Mouse (Mus musculus): Measurements from ENCODE around the gene Cend1. TPM values are rescaled to one million over a fixed set of nuclear protein-coding genes. Genes with fewer than 3 reads are reported as not detected.

Cend1 gene
- polyA plus RNA-seq, 1 experiment, result not detected

DNA sequence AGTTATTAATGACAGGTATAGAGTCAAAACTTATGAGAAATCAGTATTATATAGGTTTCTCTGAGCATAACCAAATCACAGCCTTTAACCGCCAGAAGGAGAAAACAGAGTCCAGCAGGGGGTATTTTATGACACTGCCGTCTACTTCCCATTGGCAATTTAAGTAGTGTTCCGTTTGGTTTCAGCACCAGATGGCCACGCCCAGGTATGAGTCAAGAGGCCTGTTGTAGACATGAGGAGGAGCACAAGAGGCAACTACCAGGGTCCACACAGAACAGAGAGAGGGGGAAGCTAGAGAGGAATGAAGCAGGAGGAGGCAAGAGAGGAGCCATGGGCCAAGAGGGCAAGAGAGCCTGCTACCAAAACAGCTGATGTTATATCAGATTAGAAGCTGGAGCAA lies 49.7 kb downstream of the Cend1 start:
- Histone ChIP-seq H3K27me3 (replicated peaks) (peaks cover 6% of the 10 kb centered on the region), H3K9me3 (no peaks in the 10 kb centered on the region), H3K4me3 (replicated peaks) (no peak overlapping the region), H3K4me1 (peaks cover 52% of the 10 kb centered on the region), H3K36me3 (replicated peaks; ENCODE audit: low read length) (no peaks in the 10 kb centered on the region)
- TF ChIP-seq FLI1 (IDR thresholded peaks at IDR 0.05; ENCODE audit: low read length) (no peak), GATA1 (IDR thresholded peaks at IDR 0.05; ENCODE audit: borderline replicate concordance, low read length) (no peak)

Other genes starting within 250 kb of the Cend1 start
- gene Hras, start 235.5 kb downstream of the Cend1 start, polyA plus RNA-seq (2012; ENCODE audit: insufficient read depth, low replicate concordance), result 51.3 and 84.0 TPM in 2 replicates
- gene Lrrc56, start 235.3 kb downstream of the Cend1 start, polyA plus RNA-seq (2012; ENCODE audit: insufficient read depth, low replicate concordance), result 12.2 and 18.5 TPM in 2 replicates
- gene Lmntd2, start 215.4 kb downstream of the Cend1 start, polyA plus RNA-seq (2012; ENCODE audit: insufficient read depth, low replicate concordance), result 0.57 TPM in 1 of 2 replicates, not detected in the other
- gene Rassf7, start 213.6 kb downstream of the Cend1 start, polyA plus RNA-seq (2012; ENCODE audit: insufficient read depth, low replicate concordance), result 3.6 and 11.1 TPM in 2 replicates
- gene Phrf1, start 200.7 kb downstream of the Cend1 start, polyA plus RNA-seq (2012; ENCODE audit: insufficient read depth, low replicate concordance), result 82.9 and 114 TPM in 2 replicates
- 154 and 188 TPM in 2 replicates for gene Irf7, start 163.0 kb downstream of the Cend1 start, polyA plus RNA-seq (2012; ENCODE audit: insufficient read depth, low replicate concordance)
- not detected in 2 replicates for gene Cdhr5, start 152.7 kb downstream of the Cend1 start, polyA plus RNA-seq (2012; ENCODE audit: insufficient read depth, low replicate concordance)
- not detected in 2 replicates for gene Sct, start 150.4 kb downstream of the Cend1 start, polyA plus RNA-seq (2012; ENCODE audit: insufficient read depth, low replicate concordance)
- gene Drd4, start 137.5 kb downstream of the Cend1 start, polyA plus RNA-seq (2012; ENCODE audit: insufficient read depth, low replicate concordance), result 0.04 TPM in 1 of 2 replicates, not detected in the other
- gene Deaf1, start 101.8 kb downstream of the Cend1 start, polyA plus RNA-seq (2012; ENCODE audit: insufficient read depth, low replicate concordance), result 52.9 and 121 TPM in 2 replicates
- 12.3 and 27.1 TPM in 2 replicates for gene Tmem80, start 101.8 kb downstream of the Cend1 start, polyA plus RNA-seq (2012; ENCODE audit: insufficient read depth, low replicate concordance)
- gene Eps8l2, start 90.6 kb downstream of the Cend1 start, polyA plus RNA-seq (2012; ENCODE audit: insufficient read depth, low replicate concordance), result 0.10 TPM in 1 of 2 replicates, not detected in the other
- 173 and 451 TPM in 2 replicates for gene Taldo1, start 37.3 kb downstream of the Cend1 start, polyA plus RNA-seq (2012; ENCODE audit: insufficient read depth, low replicate concordance)
- 11.1 TPM in 1 of 2 replicates, not detected in the other for gene Gatd1, start 15.4 kb downstream of the Cend1 start, polyA plus RNA-seq (2012; ENCODE audit: insufficient read depth, low replicate concordance)
- gene Slc25a22, start 8.4 kb upstream of the Cend1 start, polyA plus RNA-seq (2012; ENCODE audit: insufficient read depth, low replicate concordance), result 22.2 and 47.0 TPM in 2 replicates
- 13.0 and 25.6 TPM in 2 replicates for gene Pidd1, start 14.5 kb upstream of the Cend1 start, polyA plus RNA-seq (2012; ENCODE audit: insufficient read depth, low replicate concordance)
- 6,138 and 9,533 TPM in 2 replicates for gene Rplp2, start 17.9 kb upstream of the Cend1 start, polyA plus RNA-seq (2012; ENCODE audit: insufficient read depth, low replicate concordance)
- 230 and 314 TPM in 2 replicates for gene Pnpla2, start 25.7 kb upstream of the Cend1 start, polyA plus RNA-seq (2012; ENCODE audit: insufficient read depth, low replicate concordance)
- 19.4 and 29.4 TPM in 2 replicates for gene Cracr2b, start 31.6 kb upstream of the Cend1 start, polyA plus RNA-seq (2012; ENCODE audit: insufficient read depth, low replicate concordance)
- gene Cd151, start 37.9 kb upstream of the Cend1 start, polyA plus RNA-seq (2012; ENCODE audit: insufficient read depth, low replicate concordance), result 56.1 and 168 TPM in 2 replicates
- 49.6 and 150 TPM in 2 replicates for gene Polr2l, start 45.6 kb upstream of the Cend1 start, polyA plus RNA-seq (2012; ENCODE audit: insufficient read depth, low replicate concordance)
- 53.2 and 54.8 TPM in 2 replicates for gene Tspan4, start 45.7 kb upstream of the Cend1 start, polyA plus RNA-seq (2012; ENCODE audit: insufficient read depth, low replicate concordance)
- gene Chid1, start 110.4 kb upstream of the Cend1 start, polyA plus RNA-seq (2012; ENCODE audit: insufficient read depth, low replicate concordance), result 28.4 and 49.7 TPM in 2 replicates
- gene Ap2a2, start 132.7 kb upstream of the Cend1 start, polyA plus RNA-seq (2012; ENCODE audit: insufficient read depth, low replicate concordance), result 22.5 and 22.9 TPM in 2 replicates
- gene Muc6, start 225.8 kb upstream of the Cend1 start, polyA plus RNA-seq (2012; ENCODE audit: insufficient read depth, low replicate concordance), result 1.3 and 4.0 TPM in 2 replicates

Data from megakaryocyte, embryonic 14.5 days (primary cell).